Mouse (Mus musculus): ENCODE data around the gene St6gal1. TPM values are rescaled to one million over a fixed set of nuclear protein-coding genes. Genes with fewer than 3 reads are reported as not detected.

Gene St6gal1
- polyA plus RNA-seq, 1 experiment from 2014 or later, result 21.1 TPM

GRCm38 (mm10) chr16:23341254-23341653 lies 116.7 kb downstream of the St6gal1 start:
- Histone ChIP-seq H3K27ac (ENCODE audit: low read length) (no peak overlapping the region), H3K4me3 (ENCODE audit: low read depth, low read length) (no peak overlapping the region), H3K4me2 (ENCODE audit: low read depth, low read length) (no peak overlapping the region), H3K9me3 (replicated peaks; ENCODE audit: control insufficient read depth, low read length) (no peaks in the 10 kb centered on the region), H3K9ac (ENCODE audit: low read depth, low read length) (no peak overlapping the region), H3K36me3 (ENCODE audit: control insufficient read depth, insufficient read depth) (peaks cover 6% of the 10 kb centered on the region; the same call in 1 of the 2 replicates), H3K4me1 (ENCODE audit: control insufficient read depth, low read depth, low read length) (no peaks in the 10 kb centered on the region), H3K27me3 (ENCODE audit: control insufficient read depth, insufficient read depth, low read depth, low read length) (no peaks in the 10 kb centered on the region)
- no peak for ATAC-seq (ENCODE audit: low read depth)
- 90% methylated on average over 2 of the region's 2 CpGs for WGBS (ENCODE audit: insufficient replicate concordance)

GRCm38 (mm10) chr16:23350802-23351201 lies 126.3 kb downstream of the St6gal1 start:
- Histone ChIP-seq H3K4me2 (ENCODE audit: low read depth, low read length) (no peak overlapping the region), H3K27me3 (ENCODE audit: control insufficient read depth, insufficient read depth, low read depth, low read length) (no peaks in the 10 kb centered on the region), H3K27ac (ENCODE audit: low read length) (no peak overlapping the region), H3K36me3 (ENCODE audit: control insufficient read depth, insufficient read depth) (no peaks in the 10 kb centered on the region; the same call in 1 of the 2 replicates), H3K4me3 (ENCODE audit: low read depth, low read length) (no peak overlapping the region), H3K9ac (ENCODE audit: low read depth, low read length) (no peak overlapping the region), H3K4me1 (ENCODE audit: control insufficient read depth, low read depth, low read length) (peaks cover 5% of the 10 kb centered on the region), H3K9me3 (replicated peaks; ENCODE audit: control insufficient read depth, low read length) (no peaks in the 10 kb centered on the region)
- whole genome bisulfite sequencing (ENCODE audit: insufficient replicate concordance), result 14% methylated on average over 2 of the region's 2 CpGs
- peak; percentile 30; the same call in 1 of the 2 replicates for ATAC-seq (ENCODE audit: low read depth)

- Histone ChIP-seq H3K27me3 (ENCODE audit: control insufficient read depth, insufficient read depth, low read depth, low read length) (no peaks in the 10 kb centered on the region), H3K4me2 (ENCODE audit: low read depth, low read length) (no peak overlapping the region), H3K9ac (ENCODE audit: low read depth, low read length) (no peak overlapping the region), H3K4me1 (ENCODE audit: control insufficient read depth, low read depth, low read length) (no peaks in the 10 kb centered on the region), H3K9me3 (replicated peaks; ENCODE audit: control insufficient read depth, low read length) (no peaks in the 10 kb centered on the region), H3K4me3 (ENCODE audit: low read depth, low read length) (no peak overlapping the region), H3K27ac (ENCODE audit: low read length) (no peak overlapping the region), H3K36me3 (ENCODE audit: control insufficient read depth, insufficient read depth) (no peaks in the 10 kb centered on the region; the same call in 1 of the 2 replicates)
- 67% methylated on average over 4 of the region's 4 CpGs for WGBS (ENCODE audit: insufficient replicate concordance)
- no peak for ATAC-seq (ENCODE audit: low read depth)
These were observed 136.5 kb downstream of the St6gal1 start for GRCm38 (mm10) chr16:23361031-23361430.

GRCm38 (mm10) chr16:23361434-23361970 lies 137.0 kb downstream of the St6gal1 start:
- H3K9ac ChIP-seq (ENCODE audit: low read depth, low read length), result no peak overlapping the region
- no peaks in the 10 kb centered on the region for H3K27me3 ChIP-seq (ENCODE audit: control insufficient read depth, insufficient read depth, low read depth, low read length)
- WGBS (ENCODE audit: insufficient replicate concordance), result 59% methylated on average over 3 of the region's 3 CpGs
- H3K4me3 ChIP-seq (ENCODE audit: low read depth, low read length), result no peak overlapping the region
- H3K9me3 ChIP-seq (replicated peaks; ENCODE audit: control insufficient read depth, low read length), result no peaks in the 10 kb centered on the region
- no peaks in the 10 kb centered on the region for H3K36me3 ChIP-seq (ENCODE audit: control insufficient read depth, insufficient read depth)
- no peak for ATAC-seq (ENCODE audit: low read depth)
- H3K4me1 ChIP-seq (ENCODE audit: control insufficient read depth, low read depth, low read length), result no peaks in the 10 kb centered on the region
- H3K4me2 ChIP-seq (ENCODE audit: low read depth, low read length), result no peak overlapping the region
- H3K27ac ChIP-seq (ENCODE audit: low read length), result no peak overlapping the region

GRCm38 (mm10) chr16:23364328-23364990 lies 139.9 kb downstream of the St6gal1 start:
- no peaks in the 10 kb centered on the region for H3K9me3 ChIP-seq (replicated peaks; ENCODE audit: control insufficient read depth, low read length)
- H3K9ac ChIP-seq (ENCODE audit: low read depth, low read length), result no peak overlapping the region
- H3K4me3 ChIP-seq (ENCODE audit: low read depth, low read length), result no peak overlapping the region
- no peak overlapping the region for H3K4me2 ChIP-seq (ENCODE audit: low read depth, low read length)
- no peaks in the 10 kb centered on the region for H3K27me3 ChIP-seq (ENCODE audit: control insufficient read depth, insufficient read depth, low read depth, low read length)
- no peak for ATAC-seq (ENCODE audit: low read depth)
- no peaks in the 10 kb centered on the region for H3K4me1 ChIP-seq (ENCODE audit: control insufficient read depth, low read depth, low read length)
- no peaks in the 10 kb centered on the region for H3K36me3 ChIP-seq (ENCODE audit: control insufficient read depth, insufficient read depth)
- 47% methylated on average over 2 of the region's 2 CpGs for WGBS (ENCODE audit: insufficient replicate concordance)
- no peak overlapping the region for H3K27ac ChIP-seq (ENCODE audit: low read length)

GRCm38 (mm10) chr16:23369124-23369523 lies 144.6 kb downstream of the St6gal1 start:
- WGBS (ENCODE audit: insufficient replicate concordance), result 35% methylated on average over 3 of the region's 3 CpGs

GRCm38 (mm10) chr16:23370724-23371123 lies 146.2 kb downstream of the St6gal1 start:
- no peaks in the 10 kb centered on the region for H3K36me3 ChIP-seq (ENCODE audit: control insufficient read depth, insufficient read depth)
- H3K27me3 ChIP-seq (ENCODE audit: control insufficient read depth, insufficient read depth, low read depth, low read length), result no peaks in the 10 kb centered on the region
- H3K27ac ChIP-seq (ENCODE audit: low read length), result no peak overlapping the region
- H3K4me1 ChIP-seq (ENCODE audit: control insufficient read depth, low read depth, low read length), result no peaks in the 10 kb centered on the region; the same call in 1 of the 2 replicates
- no peak for ATAC-seq (ENCODE audit: low read depth)
- no peak overlapping the region for H3K4me3 ChIP-seq (ENCODE audit: low read depth, low read length)
- no peaks in the 10 kb centered on the region for H3K9me3 ChIP-seq (replicated peaks; ENCODE audit: control insufficient read depth, low read length)
- 71% methylated on average over 7 of the region's 7 CpGs for WGBS (ENCODE audit: insufficient replicate concordance)
- no peak overlapping the region for H3K4me2 ChIP-seq (ENCODE audit: low read depth, low read length)
- H3K9ac ChIP-seq (ENCODE audit: low read depth, low read length), result no peak overlapping the region

More at GRCm38 (mm10) chr16:23369124-23369523, 144.6 kb downstream of the St6gal1 start:
- no peaks in the 10 kb centered on the region for H3K36me3 ChIP-seq (ENCODE audit: control insufficient read depth, insufficient read depth)
- H3K27ac ChIP-seq (ENCODE audit: low read length), result no peak overlapping the region
- no peaks in the 10 kb centered on the region for H3K27me3 ChIP-seq (ENCODE audit: control insufficient read depth, insufficient read depth, low read depth, low read length)
- no peak overlapping the region for H3K9ac ChIP-seq (ENCODE audit: low read depth, low read length)
- H3K4me3 ChIP-seq (ENCODE audit: low read depth, low read length), result no peak overlapping the region
- H3K4me2 ChIP-seq (ENCODE audit: low read depth, low read length), result no peak overlapping the region
- no peak for ATAC-seq (ENCODE audit: low read depth)
- no peaks in the 10 kb centered on the region for H3K4me1 ChIP-seq (ENCODE audit: control insufficient read depth, low read depth, low read length)
- no peaks in the 10 kb centered on the region for H3K9me3 ChIP-seq (replicated peaks; ENCODE audit: control insufficient read depth, low read length)

GRCm38 (mm10) chr16:23372340-23372739 lies 147.8 kb downstream of the St6gal1 start:
- 55% methylated on average over 2 of the region's 2 CpGs for WGBS (ENCODE audit: insufficient replicate concordance)
- no peak for ATAC-seq (ENCODE audit: low read depth)
- Histone ChIP-seq H3K9me3 (replicated peaks; ENCODE audit: control insufficient read depth, low read length) (no peaks in the 10 kb centered on the region), H3K4me2 (ENCODE audit: low read depth, low read length) (no peak overlapping the region), H3K4me1 (ENCODE audit: control insufficient read depth, low read depth, low read length) (no peaks in the 10 kb centered on the region; the same call in 1 of the 2 replicates), H3K36me3 (ENCODE audit: control insufficient read depth, insufficient read depth) (no peaks in the 10 kb centered on the region), H3K9ac (ENCODE audit: low read depth, low read length) (no peak overlapping the region), H3K27ac (ENCODE audit: low read length) (no peak overlapping the region), H3K27me3 (ENCODE audit: control insufficient read depth, insufficient read depth, low read depth, low read length) (no peaks in the 10 kb centered on the region), H3K4me3 (ENCODE audit: low read depth, low read length) (no peak overlapping the region)

GRCm38 (mm10) chr16:23374068-23374467 lies 149.5 kb downstream of the St6gal1 start:
- Histone ChIP-seq H3K4me1 (ENCODE audit: control insufficient read depth, low read depth, low read length) (no peaks in the 10 kb centered on the region; the same call in 1 of the 2 replicates), H3K27me3 (ENCODE audit: control insufficient read depth, insufficient read depth, low read depth, low read length) (no peaks in the 10 kb centered on the region), H3K4me3 (ENCODE audit: low read depth, low read length) (no peak overlapping the region), H3K9me3 (replicated peaks; ENCODE audit: control insufficient read depth, low read length) (no peaks in the 10 kb centered on the region), H3K36me3 (ENCODE audit: control insufficient read depth, insufficient read depth) (no peaks in the 10 kb centered on the region), H3K4me2 (ENCODE audit: low read depth, low read length) (no peak overlapping the region), H3K27ac (ENCODE audit: low read length) (no peak overlapping the region), H3K9ac (ENCODE audit: low read depth, low read length) (no peak overlapping the region)
- 50% methylated on average over 4 of the region's 4 CpGs for WGBS (ENCODE audit: insufficient replicate concordance)
- ATAC-seq (ENCODE audit: low read depth), result no peak
